Mouse (Mus musculus) liver, embryonic 14.5 days (tissue): ENCODE measurements around the gene Stx8.

Experiments used
- CTCF ChIP-seq: IDR thresholded peaks from 2 replicates; pipeline ENCODE4 v1.5.1; 2016; ENCODE audit warnings: antibody characterized with exemption, low read depth, control low read depth
- EP300 ChIP-seq: IDR thresholded peaks from 2 replicates; pipeline ENCODE4 v1.6.1; 2016; ENCODE audit warnings: antibody characterized with exemption, low read depth

- TF ChIP-seq CTCF, result no peak
- no peak for TF ChIP-seq EP300
Measured at GRCm38 (mm10) chr11:68121660-68122059, 155.7 kb downstream of the Stx8 start.
